Mouse (Mus musculus) liver, adult 2 months (tissue): Measurements from ENCODE around the gene Ptgdr.

ENCODE experiments used
- CTCF ChIP-seq: fragments of 200-500 bp; IDR thresholded peaks from 2 replicates; pipeline ENCODE4 v1.5.1; 2011; ENCODE audit warnings: low read depth, low read length, control low read depth
- POLR2A ChIP-seq: fragments of 200-500 bp; IDR thresholded peaks from 2 replicates; pipeline ENCODE4 v1.6.1; 2011; ENCODE audit warnings: low read length, control low read depth; ENCODE audit not compliant: insufficient read depth; ENCODE audit errors: extremely low read depth

GRCm38 (mm10) chr14:44869686-44870085 is 10.5 kb upstream of the Ptgdr start:
- TF ChIP-seq CTCF: no peak
- no peak for TF ChIP-seq POLR2A
